Mouse (Mus musculus): ENCODE results near the gene Nab1. TPM values are rescaled to one million over a fixed set of nuclear protein-coding genes. Genes with fewer than 3 reads are reported as not detected.

Nab1 gene
- polyA plus RNA-seq, 1 experiment = 55.1 TPM

DNA sequence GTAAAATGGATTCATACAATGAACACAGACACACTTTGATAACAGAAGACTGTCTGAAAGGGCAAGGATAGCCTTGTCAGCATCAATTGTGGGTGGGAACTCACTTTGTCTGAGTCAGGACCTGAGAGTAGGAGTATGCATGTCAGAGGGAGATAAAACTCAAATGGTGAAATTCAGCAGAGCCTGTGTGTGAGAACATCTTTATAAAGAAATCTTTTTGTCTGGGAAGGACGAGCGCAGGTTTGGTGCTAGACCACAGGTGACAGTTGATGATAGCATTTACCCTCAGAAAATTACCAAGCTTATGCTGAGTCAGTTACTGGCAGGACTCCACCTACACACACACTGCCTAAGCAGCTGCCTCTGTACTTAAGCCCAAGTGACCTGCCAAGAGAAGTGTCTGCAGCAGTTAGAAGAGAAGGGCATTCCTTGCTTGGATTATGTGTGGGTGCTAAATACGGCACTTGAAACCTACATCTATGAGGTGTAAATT lies 45.9 kb downstream of the Nab1 start:
- Histone ChIP-seq H3K4me3 (ENCODE audit: insufficient read depth, low read length) (no peak overlapping the region), H3K27ac (ENCODE audit: insufficient read depth, low read length) (peak overlapping the region; percentile 47; the same call in 1 of the 2 replicates), H3K4me1 (ENCODE audit: control insufficient read depth, insufficient read depth, low read length) (0 out of 2 replicates have a peak, but pooled peaks cover 3% of the 10 kb centered on the region)
- TF ChIP-seq POLR2A (IDR thresholded peaks at IDR 0.05; ENCODE audit: low read depth, low read length) (no peak), CTCF (IDR thresholded peaks at IDR 0.05; ENCODE audit: borderline replicate concordance, insufficient read depth, low read length) (no peak)

DNA sequence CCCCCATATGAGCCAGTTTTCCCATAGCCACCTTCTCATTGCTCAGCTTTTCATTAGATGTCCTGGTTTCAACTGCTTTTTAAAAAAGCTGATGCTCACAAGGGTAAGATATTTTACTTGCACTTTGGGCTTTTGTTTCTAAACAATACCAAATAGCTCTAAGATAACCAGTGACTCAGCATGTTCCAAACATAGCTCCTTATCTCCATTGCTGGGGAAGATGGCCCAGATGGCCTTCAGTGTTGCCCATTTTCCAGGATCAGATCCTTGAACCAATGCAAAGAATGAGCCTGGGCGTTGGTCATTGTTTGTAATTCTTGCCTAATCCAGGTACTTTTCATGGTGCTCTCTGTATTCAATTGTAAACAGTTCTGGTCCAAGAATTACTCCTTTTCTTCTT lies 49.1 kb downstream of the Nab1 start:
- Histone ChIP-seq H3K4me1 (ENCODE audit: control insufficient read depth, insufficient read depth, low read length) (0 out of 2 replicates have a peak, but pooled peaks cover 3% of the 10 kb centered on the region), H3K27ac (ENCODE audit: insufficient read depth, low read length) (no peak overlapping the region), H3K4me3 (ENCODE audit: insufficient read depth, low read length) (no peak overlapping the region)
- TF ChIP-seq CTCF (IDR thresholded peaks at IDR 0.05; ENCODE audit: borderline replicate concordance, insufficient read depth, low read length) (no peak), POLR2A (IDR thresholded peaks at IDR 0.05; ENCODE audit: low read depth, low read length) (no peak)

DNA sequence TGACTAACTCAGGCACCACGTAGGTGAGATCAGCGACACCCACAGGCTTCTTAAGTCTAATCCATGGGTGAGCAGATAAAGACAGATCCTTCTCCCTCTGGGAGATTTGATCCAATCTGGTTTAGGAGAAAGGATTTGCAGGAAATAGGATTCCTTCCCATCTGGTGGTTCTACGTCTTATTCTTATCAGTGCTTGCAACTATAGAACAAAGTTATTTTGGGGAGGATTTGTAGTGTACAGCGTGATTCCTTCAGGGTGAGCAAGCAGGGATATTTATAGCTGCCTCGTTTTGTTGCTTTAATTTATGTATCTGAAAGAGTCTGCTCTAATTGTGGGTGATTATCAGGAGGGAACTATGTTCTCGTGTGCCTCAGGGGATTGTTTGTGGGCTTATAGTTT lies 64.6 kb downstream of the Nab1 start:
- no peak overlapping the region for H3K4me3 ChIP-seq (ENCODE audit: insufficient read depth, low read length)
- H3K4me1 ChIP-seq (ENCODE audit: control insufficient read depth, insufficient read depth, low read length) = no peaks in the 10 kb centered on the region
- TF ChIP-seq POLR2A (IDR thresholded peaks at IDR 0.05; ENCODE audit: low read depth, low read length) (no peak), CTCF (IDR thresholded peaks at IDR 0.05; ENCODE audit: borderline replicate concordance, insufficient read depth, low read length) (no peak)
- H3K27ac ChIP-seq (ENCODE audit: insufficient read depth, low read length) = no peak overlapping the region

DNA sequence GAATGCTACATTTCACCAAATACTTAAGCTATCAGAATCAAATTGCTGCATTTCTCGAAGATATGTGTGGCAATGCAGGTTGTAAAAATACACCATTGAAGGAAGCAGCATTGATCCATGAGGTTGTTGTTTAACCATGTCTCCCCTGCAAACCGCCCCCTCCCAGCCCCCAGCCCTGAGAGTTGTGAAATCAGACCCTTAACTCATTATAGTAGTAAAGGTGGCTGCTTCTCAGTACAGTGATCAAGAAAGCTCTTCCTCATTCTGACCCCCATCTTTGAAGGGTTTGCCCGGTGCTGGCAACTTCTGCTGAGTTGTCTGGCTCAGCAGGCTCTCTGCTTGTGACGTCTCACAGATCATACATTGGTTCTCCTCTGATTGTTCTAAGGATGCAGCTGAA lies 66.4 kb downstream of the Nab1 start:
- Histone ChIP-seq H3K27ac (ENCODE audit: insufficient read depth, low read length) (no peak overlapping the region), H3K4me1 (ENCODE audit: control insufficient read depth, insufficient read depth, low read length) (no peaks in the 10 kb centered on the region), H3K4me3 (ENCODE audit: insufficient read depth, low read length) (no peak overlapping the region)
- TF ChIP-seq POLR2A (IDR thresholded peaks at IDR 0.05; ENCODE audit: low read depth, low read length) = no peak
- no peak for TF ChIP-seq CTCF (IDR thresholded peaks at IDR 0.05; ENCODE audit: borderline replicate concordance, insufficient read depth, low read length)

DNA sequence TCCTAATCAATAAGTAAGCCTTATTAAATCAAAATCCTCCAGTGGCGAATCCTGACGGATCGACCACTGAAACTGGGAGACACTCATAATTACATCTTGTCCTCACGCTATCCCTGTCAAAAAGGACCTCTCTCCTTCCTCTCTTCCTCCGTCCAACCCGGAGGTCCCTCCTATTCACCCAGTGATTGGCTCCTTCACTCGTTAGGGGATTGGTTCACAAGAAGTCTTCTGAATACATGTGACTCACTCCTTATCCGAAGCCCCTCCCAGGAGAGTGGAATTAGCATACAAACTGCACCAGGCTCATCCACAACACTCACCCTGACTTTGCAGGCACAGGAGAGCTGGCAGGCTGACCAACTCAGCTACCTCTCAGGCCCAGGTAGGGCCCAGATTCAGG lies 68.7 kb downstream of the Nab1 start:
- Histone ChIP-seq H3K27ac (ENCODE audit: insufficient read depth, low read length) (no peak overlapping the region), H3K4me3 (ENCODE audit: insufficient read depth, low read length) (no peak overlapping the region), H3K4me1 (ENCODE audit: control insufficient read depth, insufficient read depth, low read length) (peaks cover 2% of the 10 kb centered on the region)
- TF ChIP-seq POLR2A (IDR thresholded peaks at IDR 0.05; ENCODE audit: low read depth, low read length) = no peak
- no peak for TF ChIP-seq CTCF (IDR thresholded peaks at IDR 0.05; ENCODE audit: borderline replicate concordance, insufficient read depth, low read length)

- Histone ChIP-seq H3K27ac (ENCODE audit: insufficient read depth, low read length) (no peak overlapping the region), H3K4me1 (ENCODE audit: control insufficient read depth, insufficient read depth, low read length) (peaks cover 2% of the 10 kb centered on the region), H3K4me3 (ENCODE audit: insufficient read depth, low read length) (no peak overlapping the region)
- no peak for TF ChIP-seq POLR2A (IDR thresholded peaks at IDR 0.05; ENCODE audit: low read depth, low read length)
- TF ChIP-seq CTCF (IDR thresholded peaks at IDR 0.05; ENCODE audit: borderline replicate concordance, insufficient read depth, low read length) = no peak
Measured at GRCm38 (mm10) chr1:52430606-52431005, 69.9 kb downstream of the Nab1 start.

GRCm38 (mm10) chr1:52430116-52430515 lies 70.4 kb downstream of the Nab1 start:
- Histone ChIP-seq H3K4me3 (ENCODE audit: insufficient read depth, low read length) (no peak overlapping the region), H3K4me1 (ENCODE audit: control insufficient read depth, insufficient read depth, low read length) (peaks cover 2% of the 10 kb centered on the region), H3K27ac (ENCODE audit: insufficient read depth, low read length) (no peak overlapping the region)
- TF ChIP-seq POLR2A (IDR thresholded peaks at IDR 0.05; ENCODE audit: low read depth, low read length) (no peak), CTCF (IDR thresholded peaks at IDR 0.05; ENCODE audit: borderline replicate concordance, insufficient read depth, low read length) (no peak)

DNA sequence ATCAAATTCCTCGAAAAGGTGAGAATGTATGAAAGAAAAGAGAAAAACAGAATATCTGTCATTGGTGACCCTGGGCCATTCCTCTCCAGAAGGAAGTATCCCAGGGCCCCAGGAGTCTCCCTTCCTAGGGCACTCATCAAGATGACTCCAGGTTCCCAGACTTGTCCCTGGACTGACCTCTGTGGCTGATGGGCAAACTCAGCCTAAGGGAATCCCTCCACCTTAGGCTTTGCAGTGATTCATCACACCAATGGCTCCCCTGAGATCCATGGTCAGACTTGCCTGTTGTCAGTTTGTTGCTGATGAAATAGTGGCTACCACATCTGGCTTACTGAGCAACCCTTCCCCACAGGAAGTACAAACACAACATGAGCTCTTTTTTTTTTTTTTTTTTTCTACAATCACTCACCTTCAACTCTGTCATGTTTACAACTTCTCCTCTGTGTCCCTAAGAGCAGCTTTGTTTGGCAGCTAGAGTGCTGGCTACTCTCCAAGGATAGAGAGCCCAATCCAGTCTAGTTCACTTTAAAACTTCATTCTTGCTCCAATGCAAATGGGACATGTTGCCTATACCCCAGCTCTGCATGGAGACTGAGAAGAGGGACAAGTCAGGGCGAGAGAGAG lies 72.5 kb downstream of the Nab1 start:
- no peak overlapping the region for H3K4me3 ChIP-seq (ENCODE audit: insufficient read depth, low read length)
- TF ChIP-seq CTCF (IDR thresholded peaks at IDR 0.05; ENCODE audit: borderline replicate concordance, insufficient read depth, low read length) = no peak

DNA sequence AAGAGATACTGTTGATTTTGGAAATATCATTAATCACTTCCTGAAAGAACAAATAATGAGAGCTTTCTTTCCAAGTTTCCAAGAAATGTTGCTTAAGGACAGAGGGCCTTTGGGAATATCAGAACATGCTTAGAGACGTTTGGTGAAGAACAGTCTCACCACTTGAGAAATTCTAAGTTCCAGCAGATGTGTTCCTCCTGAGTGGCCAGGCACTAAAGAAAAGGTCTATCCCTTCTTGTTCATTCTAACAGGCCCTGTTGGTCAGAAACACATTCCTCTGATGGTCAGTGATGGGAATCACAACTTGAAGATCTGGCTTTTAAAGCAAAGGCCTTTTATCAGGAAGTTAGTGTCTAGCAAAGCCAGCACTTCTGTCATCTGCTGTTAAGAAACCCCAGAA lies 76.6 kb downstream of the Nab1 start:
- TF ChIP-seq POLR2A (IDR thresholded peaks at IDR 0.05; ENCODE audit: low read depth, low read length) (no peak), CTCF (IDR thresholded peaks at IDR 0.05; ENCODE audit: borderline replicate concordance, insufficient read depth, low read length) (no peak)
- Histone ChIP-seq H3K4me1 (ENCODE audit: control insufficient read depth, insufficient read depth, low read length) (peaks cover 2% of the 10 kb centered on the region), H3K4me3 (ENCODE audit: insufficient read depth, low read length) (no peak overlapping the region), H3K27ac (ENCODE audit: insufficient read depth, low read length) (no peak overlapping the region)

More for the DNA sequence above, 72.5 kb downstream of the Nab1 start:
- Histone ChIP-seq H3K4me1 (ENCODE audit: control insufficient read depth, insufficient read depth, low read length) (peaks cover 2% of the 10 kb centered on the region), H3K27ac (ENCODE audit: insufficient read depth, low read length) (no peak overlapping the region)

- TF ChIP-seq CTCF (IDR thresholded peaks at IDR 0.05; ENCODE audit: borderline replicate concordance, insufficient read depth, low read length) (no peak), POLR2A (IDR thresholded peaks at IDR 0.05; ENCODE audit: low read depth, low read length) (no peak)
- Histone ChIP-seq H3K27ac (ENCODE audit: insufficient read depth, low read length) (no peak overlapping the region), H3K4me1 (ENCODE audit: control insufficient read depth, insufficient read depth, low read length) (no peaks in the 10 kb centered on the region), H3K4me3 (ENCODE audit: insufficient read depth, low read length) (no peak overlapping the region)
Measured at GRCm38 (mm10) chr1:52423057-52423456, 77.4 kb downstream of the Nab1 start.

Measured in embryonic fibroblast, embryonic 13.5 days (primary cell).